Mouse (Mus musculus) intestine, postnatal 0 days (tissue): ENCODE results near the gene Car2. TPM values are rescaled to one million over a fixed set of nuclear protein-coding genes. Genes with fewer than 3 reads are reported as not detected.

Experiments used
- ATAC-seq: fragments of 200-750 bp; cut with Nextera tagmentation; 2 replicates; pipeline ENCODE4 v1.8.0; 2017; ENCODE audit warnings: mild to moderate bottlenecking, moderate TSS enrichment, moderate library complexity
- H3K27ac ChIP-seq: fragments of 300-500 bp; sonication (generic); 2 replicates; pipeline ENCODE4 v1.5.1; 2014; ENCODE audit warnings: mild to moderate bottlenecking, low read depth, low read length, moderate library complexity
- H3K27me3 ChIP-seq: fragments of 300-500 bp; sonication (generic); replicated peaks from 2 replicates; pipeline ENCODE4 v1.6.1; 2014; ENCODE audit warnings: low read length, mixed read lengths; ENCODE audit not compliant: control insufficient read depth, insufficient read depth
- H3K36me3 ChIP-seq: fragments of 300-500 bp; sonication (generic); 2 replicates; pipeline ENCODE4 v1.6.1; 2014; ENCODE audit warnings: mild to moderate bottlenecking, moderate library complexity; ENCODE audit not compliant: control insufficient read depth, insufficient read depth
- H3K4me1 ChIP-seq: fragments of 300-500 bp; sonication (generic); replicated peaks from 2 replicates; pipeline ENCODE4 v1.6.1; 2014; ENCODE audit warnings: antibody characterized with exemption, low read length, mixed read lengths; ENCODE audit not compliant: control insufficient read depth, insufficient read depth
- H3K4me2 ChIP-seq: fragments of 300-500 bp; sonication (generic); replicated peaks from 2 replicates; pipeline ENCODE4 v1.6.1; 2014; ENCODE audit warnings: low read depth, mild to moderate bottlenecking, moderate library complexity
- H3K4me3 ChIP-seq: fragments of 300-500 bp; sonication (generic); 2 replicates; pipeline ENCODE4 v1.5.1; 2014; ENCODE audit warnings: low read depth, low read length
- H3K9ac ChIP-seq: fragments of 300-500 bp; sonication (generic); 2 replicates; pipeline ENCODE4 v1.6.1; 2014; ENCODE audit warnings: mild to moderate bottlenecking, low read depth, low read length
- H3K9me3 ChIP-seq: fragments of 300-500 bp; sonication (generic); 2 replicates; pipeline ENCODE4 v1.6.1; 2016; ENCODE audit warnings: mixed run types; ENCODE audit not compliant: control insufficient read depth
- CTCF ChIP-seq: sonication (generic); IDR thresholded peaks from 2 replicates; pipeline ENCODE4 v1.5.1; 2016; ENCODE audit warnings: low read depth, mild to moderate bottlenecking, control low read depth, antibody characterized with exemption, moderate library complexity
- WGBS: fragments of 180-500 bp; shearing (Covaris S2); extraction: QIAGEN DNeasy Blood & Tissue Kit; methylation state at CpG from one replicate; pipeline ENCODE4 v1.1.7; 2014; 5-methylcytosine and 5-hydroxymethylcytosine counted together
- polyA plus RNA-seq: library from polyadenylated mRNA; unstranded; fragments of >200 nt; fragmentation: Nextera tagmentation; extraction: Ambion mirVana; gene quantifications from 2 replicates; pipeline ENCODE4 v1.2.1, GENCODE M21; 2015

The Car2 gene
- polyA plus RNA-seq, 1 experiment from 2014 or later: 39.5 TPM

- no peak overlapping the region for H3K4me2 ChIP-seq
- H3K27me3 ChIP-seq: no peaks in the 10 kb centered on the region
- no peak overlapping the region for H3K27ac ChIP-seq
- TF ChIP-seq CTCF: no peak
- WGBS: 39% methylated on average over 3 of the region's 3 CpGs
- H3K36me3 ChIP-seq: no peaks in the 10 kb centered on the region
- H3K9ac ChIP-seq: no peak overlapping the region
- no peaks in the 10 kb centered on the region for H3K9me3 ChIP-seq
- H3K4me1 ChIP-seq: no peaks in the 10 kb centered on the region
- no peak for ATAC-seq
- H3K4me3 ChIP-seq: no peak overlapping the region
These were observed 18.1 kb downstream of the Car2 start for GRCm38 (mm10) chr3:14904165-14904564.

DNA sequence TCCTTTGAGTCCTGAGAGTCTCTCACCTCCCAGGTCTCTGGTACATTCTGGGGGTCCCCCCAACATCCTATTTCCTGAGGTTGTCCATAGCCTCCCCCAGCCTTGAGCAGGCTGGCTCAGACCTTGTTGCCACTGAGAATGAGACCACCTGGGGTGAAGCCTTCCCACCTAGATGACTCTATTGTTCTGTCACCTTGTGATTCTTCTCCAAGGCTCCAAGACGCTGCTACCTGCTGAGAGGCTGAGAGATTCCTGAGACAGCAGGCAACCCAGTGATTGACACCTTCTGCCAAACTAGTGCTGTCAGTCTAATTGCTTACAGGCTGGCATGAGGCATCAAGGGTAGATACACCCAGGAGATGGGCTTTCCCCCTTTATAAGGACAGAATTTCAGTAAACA is 21.2 kb downstream of the Car2 start:
- no peaks in the 10 kb centered on the region for H3K9me3 ChIP-seq
- H3K4me2 ChIP-seq: no peak overlapping the region
- H3K36me3 ChIP-seq: no peaks in the 10 kb centered on the region
- no peak overlapping the region for H3K4me3 ChIP-seq
- H3K9ac ChIP-seq: no peak overlapping the region
- no peaks in the 10 kb centered on the region for H3K27me3 ChIP-seq
- no peak for TF ChIP-seq CTCF
- ATAC-seq: no peak
- 54% methylated on average over 1 of the region's 1 CpGs for WGBS
- H3K4me1 ChIP-seq: no peaks in the 10 kb centered on the region
- no peak overlapping the region for H3K27ac ChIP-seq

DNA sequence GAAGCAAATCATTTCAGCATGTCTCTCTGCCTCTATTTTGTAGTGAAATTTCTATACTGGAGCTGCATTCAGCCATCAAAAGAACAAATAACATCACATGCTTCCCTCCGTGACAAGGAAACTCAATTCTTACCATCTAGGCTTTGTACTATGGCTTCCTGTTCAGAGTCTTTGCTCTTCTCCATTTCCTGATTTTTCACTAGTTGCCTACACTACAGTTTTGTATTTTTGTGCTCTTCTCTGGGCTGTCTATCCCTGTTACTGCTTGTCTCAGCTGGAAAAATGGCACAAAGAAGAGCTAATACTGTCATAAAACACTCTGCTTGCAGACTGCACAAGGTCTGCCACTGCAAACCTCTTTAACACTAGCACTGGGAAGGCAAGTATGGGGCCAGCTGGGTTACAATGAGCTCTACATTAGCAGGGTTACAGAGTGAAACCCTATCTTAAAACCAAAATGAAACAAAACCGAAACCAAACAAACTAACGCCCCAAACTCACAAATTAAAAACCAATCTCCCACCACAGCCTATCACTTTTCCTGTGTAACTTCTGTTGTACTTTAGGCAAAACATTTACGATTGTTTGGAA is 26.0 kb downstream of the Car2 start:
- H3K36me3 ChIP-seq: no peaks in the 10 kb centered on the region
- ATAC-seq: no peak
- H3K27ac ChIP-seq: no peak overlapping the region
- H3K4me1 ChIP-seq: no peaks in the 10 kb centered on the region
- TF ChIP-seq CTCF: no peak
- 72% methylated on average over 4 of the region's 4 CpGs for WGBS
- no peaks in the 10 kb centered on the region for H3K9me3 ChIP-seq
- H3K4me2 ChIP-seq: no peak overlapping the region
- no peak overlapping the region for H3K4me3 ChIP-seq
- H3K9ac ChIP-seq: no peak overlapping the region
- no peaks in the 10 kb centered on the region for H3K27me3 ChIP-seq

DNA sequence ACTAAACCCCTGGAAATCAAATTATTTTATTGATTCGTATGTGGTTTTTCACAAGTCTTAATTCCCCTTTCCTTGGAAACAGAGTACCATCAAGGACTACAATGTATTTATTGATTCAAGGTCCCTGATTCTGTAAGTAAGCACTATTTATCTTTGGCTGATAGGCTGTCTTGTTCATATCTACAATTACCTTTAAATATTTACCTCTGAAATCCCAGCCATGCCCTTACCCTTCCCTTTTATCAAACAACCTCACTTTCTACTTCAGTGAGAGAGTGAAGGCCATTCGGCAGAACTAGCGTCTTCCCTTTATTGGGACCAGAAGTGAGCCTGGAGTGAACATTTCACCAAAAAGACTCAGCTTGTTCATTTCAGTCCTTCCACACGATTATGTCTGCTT is 27.7 kb downstream of the Car2 start:
- ATAC-seq: no peak
- WGBS: 38% methylated on average over 4 of the region's 4 CpGs

DNA sequence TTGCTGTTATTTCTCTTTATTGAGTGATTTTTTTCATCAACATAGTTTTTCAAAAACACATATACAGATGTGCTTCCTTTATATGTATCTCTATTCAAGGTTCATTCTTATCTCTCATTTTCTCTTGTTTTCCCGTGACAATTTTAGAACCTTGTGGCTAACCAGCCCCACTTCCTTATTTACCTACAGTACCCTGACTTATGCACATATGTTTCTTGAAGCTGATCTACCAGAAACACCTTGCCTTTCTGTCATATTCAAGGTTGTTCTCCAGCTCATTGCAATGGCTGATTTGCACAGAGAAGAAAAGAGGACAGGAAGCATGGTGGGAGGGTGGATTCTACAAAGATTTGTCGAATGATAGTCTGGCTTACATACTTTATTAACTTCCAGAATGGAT is 29.3 kb downstream of the Car2 start:
- H3K4me3 ChIP-seq: no peak overlapping the region
- no peak overlapping the region for H3K9ac ChIP-seq
- no peak for TF ChIP-seq CTCF
- no peaks in the 10 kb centered on the region for H3K4me1 ChIP-seq
- no peak overlapping the region for H3K27ac ChIP-seq
- no peaks in the 10 kb centered on the region for H3K9me3 ChIP-seq
- WGBS: 75% methylated on average over 2 of the region's 2 CpGs
- no peak overlapping the region for H3K4me2 ChIP-seq
- H3K27me3 ChIP-seq: no peaks in the 10 kb centered on the region
- ATAC-seq: no peak
- no peaks in the 10 kb centered on the region for H3K36me3 ChIP-seq

More for the DNA sequence above, 27.7 kb downstream of the Car2 start:
- no peak overlapping the region for H3K27ac ChIP-seq
- H3K36me3 ChIP-seq: no peaks in the 10 kb centered on the region
- H3K4me2 ChIP-seq: no peak overlapping the region
- no peak overlapping the region for H3K9ac ChIP-seq
- H3K27me3 ChIP-seq: no peaks in the 10 kb centered on the region
- H3K4me1 ChIP-seq: no peaks in the 10 kb centered on the region
- no peak overlapping the region for H3K4me3 ChIP-seq
- H3K9me3 ChIP-seq: no peaks in the 10 kb centered on the region
- no peak for TF ChIP-seq CTCF

DNA sequence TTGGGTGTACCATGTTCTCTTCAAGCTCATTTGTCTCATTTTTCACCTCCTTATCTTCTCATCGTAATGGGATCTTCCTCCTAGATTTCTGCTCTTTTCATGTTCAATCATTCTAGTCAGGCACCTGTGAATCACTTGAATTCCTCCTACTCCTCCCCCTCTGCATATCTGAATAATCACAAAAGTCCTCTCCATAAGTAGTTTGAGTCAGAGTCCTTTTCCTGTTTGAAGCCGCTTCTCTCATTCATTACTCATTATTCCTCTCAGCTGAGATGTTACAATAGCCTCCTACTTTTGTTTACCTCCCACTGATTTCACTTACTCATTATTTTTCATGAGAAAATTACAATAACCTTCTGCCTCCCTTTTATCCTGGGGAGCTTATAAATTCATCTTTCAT is 31.2 kb downstream of the Car2 start:
- WGBS: 72% methylated on average over 2 of the region's 2 CpGs
- Histone ChIP-seq H3K9me3 (no peaks in the 10 kb centered on the region), H3K4me1 (no peaks in the 10 kb centered on the region), H3K36me3 (no peaks in the 10 kb centered on the region), H3K4me2 (no peak overlapping the region), H3K4me3 (no peak overlapping the region), H3K27me3 (no peaks in the 10 kb centered on the region), H3K9ac (no peak overlapping the region), H3K27ac (no peak overlapping the region)
- TF ChIP-seq CTCF: no peak
- no peak for ATAC-seq

GRCm38 (mm10) chr3:14944706-14945105 is 58.6 kb downstream of the Car2 start:
- 78% methylated on average over 3 of the region's 3 CpGs for WGBS

More at GRCm38 (mm10) chr3:14944706-14945105, 58.6 kb downstream of the Car2 start:
- TF ChIP-seq CTCF: no peak
- no peak overlapping the region for H3K4me3 ChIP-seq
- H3K4me1 ChIP-seq: no peaks in the 10 kb centered on the region
- H3K27me3 ChIP-seq: no peaks in the 10 kb centered on the region
- no peaks in the 10 kb centered on the region for H3K9me3 ChIP-seq
- no peak for ATAC-seq
- H3K4me2 ChIP-seq: no peak overlapping the region
- H3K36me3 ChIP-seq: no peaks in the 10 kb centered on the region
- no peak overlapping the region for H3K9ac ChIP-seq
- no peak overlapping the region for H3K27ac ChIP-seq
